Mouse (Mus musculus): ENCODE measurements around the gene Abcc4. TPM values are rescaled to one million over a fixed set of nuclear protein-coding genes. Genes with fewer than 3 reads are reported as not detected.

Abcc4 gene
- polyA plus RNA-seq (2014; fragmentation: Nextera tagmentation; extraction: Ambion mirVana), result 2.8 and 3.5 TPM in 2 replicates

GRCm38 (mm10) chr14:118705808-118706731 lies at the start of gene Abcc4:
Gene Abcc4, minus strand, starts transcription at chr14:118706219.
- Histone ChIP-seq H3K27ac (ENCODE audit: low read depth) (no peak within 1 kb of the TSS), H3K9me3 (ENCODE audit: low read depth, low read length) (no peaks in the 10 kb centered on the region), H3K27me3 (ENCODE audit: insufficient read depth, low read length) (peaks cover 39% of the 10 kb centered on the region), H3K36me3 (ENCODE audit: insufficient read depth) (no peaks in the 10 kb centered on the region), H3K4me2 (peak within 1 kb of the TSS; percentile 99), H3K4me1 (ENCODE audit: insufficient read depth) (no peaks in the 10 kb centered on the region), H3K4me3 (ENCODE audit: low read depth, low read length) (peak within 1 kb of the TSS; percentile 59), H3K9ac (peak within 1 kb of the TSS; percentile 44)
- DNase-seq, result peak; percentile 82
- peak; percentile 81 for ATAC-seq (ENCODE audit: insufficient read depth)
- TF ChIP-seq CTCF (IDR thresholded peaks at IDR 0.05; ENCODE audit: low read depth), result peak; percentile 32
- under 1% methylated on average over 104 of the region's 106 CpGs for WGBS

DNA sequence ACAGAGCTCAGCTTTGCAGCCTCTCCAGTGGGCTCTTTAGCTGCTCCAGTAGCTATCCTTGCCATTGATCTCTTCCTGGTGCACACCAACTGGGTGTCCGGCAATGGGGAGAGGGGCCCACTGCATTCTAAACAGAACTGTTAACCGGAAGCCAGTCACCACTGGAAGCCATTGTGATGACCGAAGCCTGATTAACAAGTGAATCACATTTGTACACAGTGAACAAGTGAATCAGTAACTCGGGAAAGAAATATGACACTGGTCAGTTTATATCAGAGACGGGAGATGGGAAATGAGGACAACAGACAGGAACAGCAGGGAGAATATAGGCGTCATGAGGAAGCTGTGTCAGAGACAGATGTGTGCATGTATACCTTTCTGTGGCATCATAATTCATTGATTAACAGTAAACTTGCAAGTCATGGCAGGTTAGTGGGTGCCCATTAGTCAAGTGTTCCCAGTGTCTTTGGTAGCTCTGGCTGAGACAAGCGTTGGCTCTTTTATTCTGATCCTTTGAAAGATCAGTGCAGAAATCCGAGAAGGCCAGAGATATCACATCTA lies 45.3 kb upstream of the Abcc4 start:
- Histone ChIP-seq H3K27me3 (ENCODE audit: insufficient read depth, low read length) (no peaks in the 10 kb centered on the region), H3K4me1 (ENCODE audit: insufficient read depth) (no peaks in the 10 kb centered on the region)
- no peak for DNase-seq

GRCm38 (mm10) chr14:118750505-118751192 lies 44.6 kb upstream of the Abcc4 start:
- Histone ChIP-seq H3K36me3 (ENCODE audit: insufficient read depth) (no peaks in the 10 kb centered on the region), H3K4me3 (ENCODE audit: low read depth, low read length) (no peak overlapping the region), H3K27me3 (ENCODE audit: insufficient read depth, low read length) (no peaks in the 10 kb centered on the region), H3K4me2 (no peak overlapping the region), H3K9me3 (ENCODE audit: low read depth, low read length) (no peaks in the 10 kb centered on the region), H3K27ac (ENCODE audit: low read depth) (no peak overlapping the region), H3K9ac (no peak overlapping the region), H3K4me1 (ENCODE audit: insufficient read depth) (no peaks in the 10 kb centered on the region)
- no peak for TF ChIP-seq CTCF (IDR thresholded peaks at IDR 0.05; ENCODE audit: low read depth)
- DNase-seq, result no peak
- no peak for ATAC-seq (ENCODE audit: insufficient read depth)
- 74% methylated on average over 6 of the region's 6 CpGs for WGBS

More for the DNA sequence above, 45.3 kb upstream of the Abcc4 start:
- H3K4me2 ChIP-seq, result no peak overlapping the region
- 70% methylated on average over 8 of the region's 8 CpGs for WGBS
- H3K4me3 ChIP-seq (ENCODE audit: low read depth, low read length), result no peak overlapping the region
- TF ChIP-seq CTCF (IDR thresholded peaks at IDR 0.05; ENCODE audit: low read depth), result no peak
- H3K9me3 ChIP-seq (ENCODE audit: low read depth, low read length), result no peaks in the 10 kb centered on the region
- no peak for ATAC-seq (ENCODE audit: insufficient read depth)
- H3K36me3 ChIP-seq (ENCODE audit: insufficient read depth), result no peaks in the 10 kb centered on the region
- H3K9ac ChIP-seq, result no peak overlapping the region
- H3K27ac ChIP-seq (ENCODE audit: low read depth), result no peak overlapping the region

- no peak overlapping the region for H3K9ac ChIP-seq
- ATAC-seq (ENCODE audit: insufficient read depth), result no peak
Observed at GRCm38 (mm10) chr14:118749715-118750114, 43.7 kb upstream of the Abcc4 start.

GRCm38 (mm10) chr14:118749068-118749467 lies 43.0 kb upstream of the Abcc4 start:
- Histone ChIP-seq H3K4me2 (no peak overlapping the region), H3K27me3 (ENCODE audit: insufficient read depth, low read length) (no peaks in the 10 kb centered on the region), H3K27ac (ENCODE audit: low read depth) (no peak overlapping the region), H3K4me1 (ENCODE audit: insufficient read depth) (no peaks in the 10 kb centered on the region), H3K9me3 (ENCODE audit: low read depth, low read length) (no peaks in the 10 kb centered on the region), H3K9ac (no peak overlapping the region), H3K36me3 (ENCODE audit: insufficient read depth) (no peaks in the 10 kb centered on the region), H3K4me3 (ENCODE audit: low read depth, low read length) (no peak overlapping the region)
- DNase-seq, result no peak
- 79% methylated on average over 2 of the region's 2 CpGs for WGBS
- TF ChIP-seq CTCF (IDR thresholded peaks at IDR 0.05; ENCODE audit: low read depth), result no peak
- no peak for ATAC-seq (ENCODE audit: insufficient read depth)

More at GRCm38 (mm10) chr14:118749715-118750114, 43.7 kb upstream of the Abcc4 start:
- no peak for TF ChIP-seq CTCF (IDR thresholded peaks at IDR 0.05; ENCODE audit: low read depth)
- Histone ChIP-seq H3K27ac (ENCODE audit: low read depth) (no peak overlapping the region), H3K9me3 (ENCODE audit: low read depth, low read length) (no peaks in the 10 kb centered on the region), H3K36me3 (ENCODE audit: insufficient read depth) (no peaks in the 10 kb centered on the region), H3K27me3 (ENCODE audit: insufficient read depth, low read length) (no peaks in the 10 kb centered on the region), H3K4me3 (ENCODE audit: low read depth, low read length) (no peak overlapping the region), H3K4me1 (ENCODE audit: insufficient read depth) (no peaks in the 10 kb centered on the region), H3K4me2 (no peak overlapping the region)
- 68% methylated on average over 4 of the region's 4 CpGs for whole genome bisulfite sequencing
- DNase-seq, result no peak

GRCm38 (mm10) chr14:118742862-118743261 lies 36.8 kb upstream of the Abcc4 start:
- no peaks in the 10 kb centered on the region for H3K27me3 ChIP-seq (ENCODE audit: insufficient read depth, low read length)
- no peaks in the 10 kb centered on the region for H3K36me3 ChIP-seq (ENCODE audit: insufficient read depth)
- DNase-seq (no peak), ATAC-seq (ENCODE audit: insufficient read depth) (no peak)
- no peaks in the 10 kb centered on the region for H3K9me3 ChIP-seq (ENCODE audit: low read depth, low read length)
- no peak overlapping the region for H3K4me2 ChIP-seq
- 62% methylated on average over 5 of the region's 5 CpGs for WGBS
- no peak for TF ChIP-seq CTCF (IDR thresholded peaks at IDR 0.05; ENCODE audit: low read depth)
- H3K4me1 ChIP-seq (ENCODE audit: insufficient read depth), result no peaks in the 10 kb centered on the region
- H3K27ac ChIP-seq (ENCODE audit: low read depth), result no peak overlapping the region
- H3K9ac ChIP-seq, result no peak overlapping the region
- no peak overlapping the region for H3K4me3 ChIP-seq (ENCODE audit: low read depth, low read length)

- Histone ChIP-seq H3K4me1 (ENCODE audit: insufficient read depth) (no peaks in the 10 kb centered on the region), H3K4me3 (ENCODE audit: low read depth, low read length) (no peak overlapping the region), H3K27me3 (ENCODE audit: insufficient read depth, low read length) (no peaks in the 10 kb centered on the region), H3K9me3 (ENCODE audit: low read depth, low read length) (no peaks in the 10 kb centered on the region), H3K4me2 (no peak overlapping the region), H3K36me3 (ENCODE audit: insufficient read depth) (no peaks in the 10 kb centered on the region), H3K9ac (no peak overlapping the region), H3K27ac (ENCODE audit: low read depth) (no peak overlapping the region)
- no peak for ATAC-seq (ENCODE audit: insufficient read depth)
- no peak for DNase-seq
- no peak for TF ChIP-seq CTCF (IDR thresholded peaks at IDR 0.05; ENCODE audit: low read depth)
Observed at GRCm38 (mm10) chr14:118741780-118742179, 35.8 kb upstream of the Abcc4 start.
